Mouse (Mus musculus): ENCODE measurements around the gene Retnlb.

DNA sequence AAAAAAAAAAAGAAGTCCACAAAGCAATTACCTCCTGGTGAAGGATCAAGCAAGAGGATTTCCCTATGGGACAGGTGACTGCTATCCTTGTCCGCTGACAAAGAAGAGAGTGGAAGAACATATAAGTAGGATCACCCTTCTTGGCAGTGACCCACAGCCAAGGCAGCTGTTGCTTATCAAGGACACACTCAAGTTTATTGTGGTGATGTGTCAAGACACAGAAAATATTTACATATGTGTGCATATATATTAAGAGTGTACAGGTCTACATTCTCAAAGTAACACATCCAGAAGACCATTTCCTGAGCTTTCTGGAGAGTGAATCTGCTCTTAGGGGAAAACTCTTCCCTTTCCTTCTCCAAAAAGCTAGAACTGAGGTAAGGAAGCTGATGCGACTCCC lies at the start of gene Retnlb:
- TF ChIP-seq MAFK (IDR thresholded peaks at IDR 0.05; ENCODE audit: insufficient read depth, low read depth, low read length) (no peak), ZC3H11A (IDR thresholded peaks at IDR 0.05; ENCODE audit: borderline replicate concordance, low read depth, low read length) (no peak)

Measured in ES-E14 (cell line).